Mouse (Mus musculus) bone marrow macrophage, adult 2 months (primary cell): ENCODE results near the gene Kcnh1. TPM values are rescaled to one million over a fixed set of nuclear protein-coding genes. Genes with fewer than 3 reads are reported as not detected.

Source experiments
- H3K27ac ChIP-seq: 2 replicates; pipeline ENCODE4 v1.5.1; 2012; ENCODE audit warnings: low read depth, low read length; ENCODE audit not compliant: insufficient read depth
- H3K4me1 ChIP-seq: 2 replicates; pipeline ENCODE4 v1.6.1; 2012; ENCODE audit warnings: low read length; ENCODE audit not compliant: control insufficient read depth, insufficient read depth
- H3K4me3 ChIP-seq: 2 replicates; pipeline ENCODE4 v1.5.1; 2012; ENCODE audit warnings: mild to moderate bottlenecking, low read length, moderate library complexity; ENCODE audit not compliant: insufficient read depth
- CTCF ChIP-seq: IDR thresholded peaks from 2 replicates; pipeline ENCODE4 v1.5.1; 2012; ENCODE audit warnings: low read depth, mild to moderate bottlenecking, low read length, moderate library complexity
- POLR2A ChIP-seq: IDR thresholded peaks from 2 replicates; pipeline ENCODE4 v1.6.1; 2012; ENCODE audit warnings: mild to moderate bottlenecking, low read depth, low read length, borderline replicate concordance
- polyA plus RNA-seq: library from polyadenylated mRNA; stranded (reverse); fragments of >200 nt; gene quantifications from 2 replicates; pipeline ENCODE4 v1.2.4, GENCODE M21; 2012; ENCODE audit not compliant: missing spikeins, insufficient read depth, insufficient read length

The Kcnh1 gene
- polyA plus RNA-seq, 1 experiment, result not detected

DNA sequence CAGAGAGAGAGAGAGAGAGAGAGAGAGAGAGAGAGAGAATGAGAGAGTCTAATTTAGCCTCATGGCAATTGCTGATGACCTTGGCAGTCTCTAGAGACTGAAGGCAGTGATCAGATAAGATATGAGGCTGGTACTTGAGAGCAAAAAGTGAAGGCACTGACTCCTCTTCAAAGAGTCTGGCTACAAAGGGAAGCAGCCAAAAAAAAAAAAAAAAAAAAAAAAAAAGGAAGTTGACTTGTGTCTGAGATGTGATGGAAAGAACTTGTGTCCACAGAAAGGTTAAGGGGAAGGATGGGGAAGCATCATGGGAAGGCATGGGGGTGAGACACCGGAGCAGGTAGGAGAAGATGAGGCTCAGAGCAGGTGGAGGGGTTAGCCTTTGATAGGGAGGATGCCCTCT, 75.1 kb downstream of the Kcnh1 start:
- H3K4me3 ChIP-seq, result no peak overlapping the region
- no peaks in the 10 kb centered on the region for H3K4me1 ChIP-seq
- H3K27ac ChIP-seq, result no peak overlapping the region
- TF ChIP-seq CTCF, result no peak
- TF ChIP-seq POLR2A, result no peak

DNA sequence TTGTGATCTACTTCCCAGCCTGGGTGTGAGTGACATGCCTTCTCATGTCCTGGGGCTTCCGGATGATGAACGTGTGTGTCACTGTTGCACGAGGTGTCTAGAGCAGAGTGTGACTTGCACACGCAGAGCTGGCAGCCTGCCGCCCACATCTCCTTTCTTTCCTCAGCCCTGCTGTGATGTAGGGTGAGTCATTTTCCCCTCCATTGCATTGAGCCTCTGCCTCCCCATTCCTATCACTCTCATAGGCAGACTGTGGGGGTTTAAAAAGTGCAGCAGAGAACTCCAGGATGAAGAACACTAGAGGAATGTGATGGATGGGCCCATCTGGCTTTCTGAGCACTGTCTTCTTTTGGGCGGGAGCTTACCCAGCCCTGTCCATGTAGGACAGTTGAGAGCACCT, 76.4 kb downstream of the Kcnh1 start:
- no peak for TF ChIP-seq CTCF
- no peak for TF ChIP-seq POLR2A
- Histone ChIP-seq H3K27ac (no peak overlapping the region), H3K4me3 (no peak overlapping the region), H3K4me1 (no peaks in the 10 kb centered on the region)

DNA sequence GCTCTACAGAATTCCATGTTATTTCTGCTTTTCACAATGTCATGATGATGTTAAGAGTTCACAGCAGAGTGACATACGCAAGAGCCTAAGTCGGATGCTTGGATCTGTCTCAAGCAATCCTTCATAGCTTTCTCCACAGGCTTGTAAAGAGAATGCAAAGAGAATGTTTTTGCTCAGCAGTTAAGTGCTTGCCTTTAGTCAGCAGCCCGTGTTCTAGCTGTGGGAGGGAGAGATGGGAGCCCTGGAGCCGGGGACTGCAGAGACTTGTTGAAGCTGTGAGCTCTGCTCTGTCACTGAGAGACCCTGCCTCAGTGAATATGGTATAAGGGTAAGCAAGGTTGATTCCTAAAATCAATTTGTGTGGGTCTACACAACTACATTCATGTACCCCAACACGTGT, 78.3 kb downstream of the Kcnh1 start:
- Histone ChIP-seq H3K4me1 (no peaks in the 10 kb centered on the region), H3K4me3 (no peak overlapping the region), H3K27ac (no peak overlapping the region)
- TF ChIP-seq CTCF (no peak), POLR2A (no peak)

DNA sequence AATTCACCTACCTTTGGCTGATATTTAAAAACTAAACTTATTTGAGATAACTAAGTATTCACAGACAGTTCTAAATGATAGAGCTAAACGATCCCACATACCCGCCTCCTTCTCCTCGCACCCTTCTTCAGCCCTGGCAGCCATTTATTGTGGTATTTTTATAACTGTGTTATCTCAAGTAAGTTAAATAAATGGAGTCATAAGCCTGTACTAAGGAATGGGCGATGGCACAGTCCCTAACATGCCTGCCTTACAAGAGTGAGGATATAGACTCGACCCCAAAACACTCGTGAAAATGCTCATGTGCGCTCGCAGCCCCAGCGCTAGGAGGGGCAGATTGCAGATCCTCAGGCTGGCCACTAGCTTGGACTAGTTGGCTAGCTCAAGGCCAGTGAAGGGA, 79.3 kb downstream of the Kcnh1 start:
- H3K4me1 ChIP-seq, result no peaks in the 10 kb centered on the region
- no peak overlapping the region for H3K27ac ChIP-seq
- no peak for TF ChIP-seq POLR2A
- TF ChIP-seq CTCF, result no peak
- H3K4me3 ChIP-seq, result no peak overlapping the region

DNA sequence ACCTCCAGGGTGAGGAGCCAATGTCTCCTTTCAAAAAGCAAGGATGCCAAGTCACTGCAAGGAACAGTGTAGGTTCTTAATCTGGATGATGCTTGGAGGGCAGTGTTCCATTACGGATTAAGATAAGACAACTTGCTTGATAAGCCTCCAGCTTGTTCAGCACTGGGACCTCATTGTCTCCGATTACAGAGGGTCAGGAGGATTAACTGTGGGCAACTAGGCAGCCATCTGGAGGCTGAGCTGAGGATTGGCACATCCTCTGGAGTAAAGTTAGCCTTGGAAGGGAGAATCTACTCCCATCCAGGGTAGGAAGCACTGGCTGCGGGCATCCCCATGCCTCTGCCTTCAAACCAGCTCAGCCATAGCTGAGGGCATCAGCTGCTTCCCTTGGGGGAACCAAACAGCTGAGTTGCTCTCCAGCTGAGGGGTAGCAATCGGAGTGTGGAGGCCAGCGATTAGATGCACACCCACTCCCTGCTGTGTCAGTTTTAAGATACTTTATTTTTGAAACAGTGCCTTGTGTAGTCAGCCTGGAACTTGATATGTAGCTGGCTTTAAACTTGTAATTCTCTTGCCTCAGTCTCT, 87.3 kb downstream of the Kcnh1 start:
- Histone ChIP-seq H3K4me1 (no peaks in the 10 kb centered on the region), H3K4me3 (no peak overlapping the region), H3K27ac (no peak overlapping the region)
- TF ChIP-seq POLR2A (no peak), CTCF (no peak)

DNA sequence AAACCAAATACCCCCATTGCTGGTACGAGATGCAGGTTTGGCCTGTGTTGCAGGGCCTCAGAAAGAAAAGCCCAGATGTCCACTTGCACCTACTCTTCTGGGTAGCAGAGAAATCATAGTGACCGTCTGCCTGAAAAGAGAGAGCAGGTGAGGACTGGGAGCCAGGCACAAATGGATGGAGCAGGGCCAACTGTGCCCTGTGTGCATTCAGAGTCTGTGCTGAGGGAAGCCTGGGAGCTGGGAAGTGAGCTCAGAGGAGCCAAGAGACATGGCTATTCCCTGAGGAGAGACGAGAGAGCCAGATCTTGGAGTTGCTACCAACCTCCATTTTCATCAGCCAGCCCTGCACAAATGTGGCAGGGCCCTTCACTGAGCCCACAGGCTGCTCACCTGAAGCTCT, 93.8 kb downstream of the Kcnh1 start:
- Histone ChIP-seq H3K27ac (no peak overlapping the region), H3K4me1 (no peaks in the 10 kb centered on the region), H3K4me3 (no peak overlapping the region)
- TF ChIP-seq POLR2A (no peak), CTCF (no peak)

DNA sequence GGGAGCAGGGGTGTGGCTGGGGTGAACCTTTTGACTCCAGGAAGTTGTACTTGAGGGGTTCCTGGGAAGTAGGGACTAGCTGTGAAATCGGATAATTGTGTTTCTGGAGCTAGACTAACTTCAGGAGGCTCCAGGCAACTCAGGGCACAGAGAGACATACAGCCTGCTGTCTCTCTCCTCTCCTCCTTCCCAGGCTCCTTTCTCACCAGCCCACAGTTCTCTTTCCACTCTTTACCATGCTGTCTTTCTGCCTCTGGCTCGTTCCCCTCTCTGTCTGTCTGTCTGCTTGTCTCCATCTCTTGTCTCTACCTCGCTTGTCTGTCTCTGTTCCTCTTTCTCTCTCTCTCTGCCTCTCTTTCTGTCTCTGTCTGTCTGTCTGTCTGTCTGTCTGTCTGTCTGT, 94.4 kb downstream of the Kcnh1 start:
- Histone ChIP-seq H3K4me1 (no peaks in the 10 kb centered on the region), H3K4me3 (no peak overlapping the region), H3K27ac (no peak overlapping the region)
- TF ChIP-seq CTCF, result no peak
- no peak for TF ChIP-seq POLR2A

DNA sequence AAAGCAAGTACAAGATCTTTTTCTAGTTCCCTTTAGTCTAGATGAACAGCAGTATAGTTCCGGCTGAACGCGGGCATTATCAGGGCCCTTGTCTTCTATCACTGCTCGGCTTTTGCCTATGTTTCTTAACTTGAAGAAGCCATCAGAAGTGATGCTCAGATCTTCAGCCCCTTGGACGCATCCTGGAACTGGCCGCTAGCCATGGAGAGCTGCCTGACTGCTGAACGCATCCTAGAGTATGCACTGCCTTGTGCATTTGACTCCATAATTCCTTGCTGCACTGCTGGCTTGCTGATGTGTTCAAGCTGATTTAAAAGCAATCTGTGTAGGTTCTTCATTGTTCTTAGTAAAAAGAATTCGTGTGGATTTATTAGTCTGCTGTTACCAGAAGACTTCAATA, 97.9 kb downstream of the Kcnh1 start:
- Histone ChIP-seq H3K27ac (no peak overlapping the region), H3K4me3 (no peak overlapping the region), H3K4me1 (no peaks in the 10 kb centered on the region)
- TF ChIP-seq POLR2A, result no peak
- no peak for TF ChIP-seq CTCF

DNA sequence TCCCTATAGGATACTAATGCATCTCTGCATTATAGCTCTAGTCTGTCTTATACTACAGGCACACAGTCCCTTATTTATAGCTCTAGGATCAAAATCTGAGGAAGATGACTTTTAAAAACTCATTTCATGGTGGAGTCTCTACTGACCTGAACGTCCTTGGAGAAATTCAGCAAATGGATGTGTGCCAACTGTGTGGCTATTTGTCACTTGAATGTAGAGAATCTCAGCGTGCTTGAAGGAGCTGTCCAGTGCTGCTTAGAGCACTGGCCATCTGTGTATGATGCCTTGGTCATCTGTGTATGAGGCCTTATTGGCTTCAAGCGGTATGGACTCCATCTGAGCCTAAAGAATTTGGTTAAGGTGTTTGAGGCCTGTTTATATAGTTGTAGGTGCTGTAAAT, 100.7 kb downstream of the Kcnh1 start:
- no peak for TF ChIP-seq CTCF
- no peak for TF ChIP-seq POLR2A
- Histone ChIP-seq H3K4me3 (no peak overlapping the region), H3K27ac (no peak overlapping the region), H3K4me1 (no peaks in the 10 kb centered on the region)

DNA sequence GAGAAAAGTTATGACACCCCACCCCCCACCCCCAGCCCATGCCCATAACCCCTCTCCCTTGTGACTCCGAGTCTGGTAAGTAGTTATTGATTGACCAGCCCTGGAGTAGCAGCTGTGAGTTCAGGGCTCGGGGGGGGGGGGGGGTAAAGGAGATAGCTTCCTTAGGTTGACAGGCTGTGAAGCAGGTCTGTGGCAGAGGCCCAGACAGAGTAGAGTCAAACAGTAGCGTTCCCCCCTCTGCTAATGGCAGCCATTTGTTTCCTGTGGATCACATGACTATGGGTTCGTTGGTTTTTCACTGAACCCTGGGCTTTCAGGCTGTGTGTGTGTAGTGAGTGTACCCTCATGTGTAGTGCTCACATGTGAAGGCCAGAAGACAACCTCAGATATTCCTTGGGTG, 102.8 kb downstream of the Kcnh1 start:
- Histone ChIP-seq H3K4me1 (no peaks in the 10 kb centered on the region), H3K27ac (no peak overlapping the region), H3K4me3 (no peak overlapping the region)
- TF ChIP-seq CTCF, result no peak
- no peak for TF ChIP-seq POLR2A

DNA sequence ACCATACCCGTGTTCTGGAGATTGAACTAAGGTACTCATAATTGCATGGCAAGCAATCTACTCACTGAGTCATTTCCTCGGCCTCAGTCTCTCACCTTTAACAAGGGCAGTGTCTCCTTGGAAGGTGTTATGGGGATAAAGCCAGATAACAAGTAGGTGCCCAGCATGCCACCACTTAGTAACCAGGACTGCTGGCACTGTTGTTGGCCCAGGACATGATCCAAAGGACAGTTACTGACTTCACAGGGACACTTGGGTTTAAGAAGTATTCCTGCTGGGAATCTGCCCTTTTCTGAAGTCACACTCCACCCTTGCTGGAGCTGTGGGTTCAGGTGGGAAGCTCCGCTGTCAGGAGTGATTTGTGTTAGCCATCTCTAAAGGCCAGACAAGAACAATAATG, 103.3 kb downstream of the Kcnh1 start:
- no peak for TF ChIP-seq CTCF
- no peak for TF ChIP-seq POLR2A
- Histone ChIP-seq H3K27ac (no peak overlapping the region), H3K4me1 (no peaks in the 10 kb centered on the region), H3K4me3 (no peak overlapping the region)
